Mouse (Mus musculus): ENCODE results near the gene Cd300lg. TPM values are rescaled to one million over a fixed set of nuclear protein-coding genes. Genes with fewer than 3 reads are reported as not detected.

The Cd300lg gene
- total RNA-seq (2014; fragmentation: Nextera tagmentation) (not detected in 2 replicates), total RNA-seq (2017) (1.8 TPM in 1 of 2 replicates, not detected in the other)

- ATAC-seq (replicated peaks; ENCODE audit: low FRiP score, low TSS enrichment, poor library complexity, severe bottlenecking) = no peak
Measured at GRCm38 (mm10) chr11:102041350-102041949, at the start of gene Cd300lg. Gene Cd300lg, plus strand, starts transcription at chr11:102041509.

DNA sequence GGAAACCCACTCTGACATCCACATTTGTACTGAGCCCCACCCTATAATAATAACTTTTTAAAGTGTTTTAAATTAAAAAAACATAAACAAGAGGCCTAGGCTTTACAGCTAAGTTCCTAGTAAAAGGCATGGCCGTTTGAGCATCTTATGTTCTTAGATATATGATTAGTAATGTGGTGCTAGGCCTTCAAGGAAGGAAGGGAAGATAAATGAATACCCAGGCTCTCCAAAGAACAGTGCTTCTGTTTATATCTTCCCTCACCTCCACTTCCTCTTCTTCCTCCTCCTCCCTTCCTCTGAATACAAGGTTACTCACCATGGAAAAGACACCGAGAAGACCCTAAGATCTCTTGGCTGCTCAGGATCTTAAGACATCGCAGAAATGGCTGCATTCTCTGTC, 49.5 kb upstream of the Cd300lg start:
- no peak for ATAC-seq (replicated peaks; ENCODE audit: low FRiP score, low TSS enrichment, poor library complexity, severe bottlenecking)

- no peak for ATAC-seq (replicated peaks; ENCODE audit: low FRiP score, low TSS enrichment, poor library complexity, severe bottlenecking)
Measured at GRCm38 (mm10) chr11:101992411-101992810, 48.9 kb upstream of the Cd300lg start.

- ATAC-seq (replicated peaks; ENCODE audit: low FRiP score, low TSS enrichment, poor library complexity, severe bottlenecking) = peak; percentile 86
Measured at GRCm38 (mm10) chr11:101994100-101994499, 47.2 kb upstream of the Cd300lg start.

GRCm38 (mm10) chr11:101995938-101996337, 45.4 kb upstream of the Cd300lg start:
- no peak for ATAC-seq (replicated peaks; ENCODE audit: low FRiP score, low TSS enrichment, poor library complexity, severe bottlenecking)

GRCm38 (mm10) chr11:101998258-101998657, 43.1 kb upstream of the Cd300lg start:
- ATAC-seq (replicated peaks; ENCODE audit: low FRiP score, low TSS enrichment, poor library complexity, severe bottlenecking) = no peak

- ATAC-seq (replicated peaks; ENCODE audit: low FRiP score, low TSS enrichment, poor library complexity, severe bottlenecking) = no peak
Measured at GRCm38 (mm10) chr11:101999466-101999865, 41.8 kb upstream of the Cd300lg start.

GRCm38 (mm10) chr11:102004251-102004650, 37.1 kb upstream of the Cd300lg start:
- ATAC-seq (replicated peaks; ENCODE audit: low FRiP score, low TSS enrichment, poor library complexity, severe bottlenecking) = no peak

- ATAC-seq (replicated peaks; ENCODE audit: low FRiP score, low TSS enrichment, poor library complexity, severe bottlenecking) = no peak
Measured at GRCm38 (mm10) chr11:102006271-102006670, 35.0 kb upstream of the Cd300lg start.

- no peak for ATAC-seq (replicated peaks; ENCODE audit: low FRiP score, low TSS enrichment, poor library complexity, severe bottlenecking)
Measured at GRCm38 (mm10) chr11:102006688-102007087, 34.6 kb upstream of the Cd300lg start.

GRCm38 (mm10) chr11:102008372-102008771, 32.9 kb upstream of the Cd300lg start:
- no peak for ATAC-seq (replicated peaks; ENCODE audit: low FRiP score, low TSS enrichment, poor library complexity, severe bottlenecking)

GRCm38 (mm10) chr11:102008954-102009637, 32.2 kb upstream of the Cd300lg start:
- no peak for ATAC-seq (replicated peaks; ENCODE audit: low FRiP score, low TSS enrichment, poor library complexity, severe bottlenecking)

GRCm38 (mm10) chr11:102010140-102010539, 31.2 kb upstream of the Cd300lg start:
- no peak for ATAC-seq (replicated peaks; ENCODE audit: low FRiP score, low TSS enrichment, poor library complexity, severe bottlenecking)

GRCm38 (mm10) chr11:102011510-102011909, 29.8 kb upstream of the Cd300lg start:
- no peak for ATAC-seq (replicated peaks; ENCODE audit: low FRiP score, low TSS enrichment, poor library complexity, severe bottlenecking)

- 0 out of 2 replicates have a peak, but pooled peaks have one; percentile 16 for ATAC-seq (replicated peaks; ENCODE audit: low FRiP score, low TSS enrichment, poor library complexity, severe bottlenecking)
Measured at GRCm38 (mm10) chr11:102013201-102013600, 28.1 kb upstream of the Cd300lg start.

GRCm38 (mm10) chr11:102015472-102015871, 25.8 kb upstream of the Cd300lg start:
- no peak for ATAC-seq (replicated peaks; ENCODE audit: low FRiP score, low TSS enrichment, poor library complexity, severe bottlenecking)

GRCm38 (mm10) chr11:102016136-102016535, 25.2 kb upstream of the Cd300lg start:
- no peak for ATAC-seq (replicated peaks; ENCODE audit: low FRiP score, low TSS enrichment, poor library complexity, severe bottlenecking)

GRCm38 (mm10) chr11:102019736-102020135, 21.6 kb upstream of the Cd300lg start:
- ATAC-seq (replicated peaks; ENCODE audit: low FRiP score, low TSS enrichment, poor library complexity, severe bottlenecking) = no peak

DNA sequence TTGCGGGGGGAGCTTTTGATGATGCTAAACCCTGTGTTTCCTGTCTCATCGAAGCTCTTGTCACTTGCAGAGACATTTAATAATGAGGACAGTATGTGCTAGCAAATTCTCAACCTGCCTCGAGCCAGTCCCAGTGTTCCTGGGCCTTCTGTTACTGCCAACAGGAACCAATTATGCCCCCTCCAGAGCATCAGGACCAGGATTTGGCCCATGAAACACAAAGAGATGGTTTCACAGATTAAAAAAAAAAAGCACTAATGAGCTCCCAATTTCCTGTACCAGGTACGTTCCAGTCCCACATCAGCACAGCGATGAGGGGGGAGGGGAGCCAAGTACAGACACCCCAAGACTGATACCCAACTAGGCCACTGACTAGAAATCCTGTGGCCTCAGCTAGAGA, 20.1 kb upstream of the Cd300lg start:
- no peak for ATAC-seq (replicated peaks; ENCODE audit: low FRiP score, low TSS enrichment, poor library complexity, severe bottlenecking)

GRCm38 (mm10) chr11:102023406-102023805, 17.9 kb upstream of the Cd300lg start:
- ATAC-seq (replicated peaks; ENCODE audit: low FRiP score, low TSS enrichment, poor library complexity, severe bottlenecking) = no peak
